Mouse (Mus musculus) lung, adult 2 months (tissue): Measurements from ENCODE around the gene Cd7.

Source experiments
- CTCF ChIP-seq: fragments of 200-500 bp; IDR thresholded peaks from 2 replicates; pipeline ENCODE4 v1.5.1; 2011; ENCODE audit warnings: mild to moderate bottlenecking, low read length, control low read depth; ENCODE audit not compliant: insufficient read depth
- POLR2A ChIP-seq: fragments of 200-500 bp; IDR thresholded peaks from 2 replicates; pipeline ENCODE4 v1.6.1; 2011; ENCODE audit warnings: low read depth, mild to moderate bottlenecking, control low read depth, low read length, borderline replicate concordance; ENCODE audit errors: extremely low read depth

- TF ChIP-seq CTCF (no peak), POLR2A (no peak)
Measured at GRCm38 (mm10) chr11:120988410-120988809, 50.8 kb downstream of the Cd7 start.
